Mouse (Mus musculus): ENCODE data around the gene Slc26a8. TPM values are rescaled to one million over a fixed set of nuclear protein-coding genes. Genes with fewer than 3 reads are reported as not detected.

The Slc26a8 gene
- total RNA-seq, 2 experiments from 2014 or later, result 0.33 to 0.64 TPM

- no peak for DNase-seq
Measured at GRCm38 (mm10) chr17:28701737-28702136, 11.7 kb upstream of the Slc26a8 start.

GRCm38 (mm10) chr17:28701171-28701570, 11.1 kb upstream of the Slc26a8 start:
- DNase-seq, result no peak
- intact Hi-C loops (cut with DNase I; ENCODE audit: low total_unique reads), result no loop called here

More at GRCm38 (mm10) chr17:28701737-28702136, 11.7 kb upstream of the Slc26a8 start:
- intact Hi-C loops (cut with DNase I; ENCODE audit: low total_unique reads), result no loop called here

- no peak for DNase-seq
- intact Hi-C loops (cut with DNase I; ENCODE audit: low total_unique reads), result loop anchor here (10.0 kb wide), 1 partner anchor 55 kb away; no protein-coding TSS in a partner anchor
Measured at GRCm38 (mm10) chr17:28699789-28700188, 9.8 kb upstream of the Slc26a8 start.

- DNase-seq, result no peak
- intact Hi-C loops (cut with DNase I; ENCODE audit: low total_unique reads), result loop anchor here (10.0 kb wide), 1 partner anchor 56 kb away; no protein-coding TSS in a partner anchor
Measured at GRCm38 (mm10) chr17:28698672-28699071, 8.6 kb upstream of the Slc26a8 start.

- DNase-seq, result no peak
- intact Hi-C loops (cut with DNase I; ENCODE audit: low total_unique reads), result loop anchor here (10.0 kb wide), 1 partner anchor 57 kb away; no protein-coding TSS in a partner anchor
Measured at GRCm38 (mm10) chr17:28698245-28698644, 8.2 kb upstream of the Slc26a8 start.

- DNase-seq, result peak; percentile 23
- intact Hi-C loops (cut with DNase I; ENCODE audit: low total_unique reads), result loop anchor here (10.0 kb wide), 1 partner anchor 57 kb away; no protein-coding TSS in a partner anchor
Measured at GRCm38 (mm10) chr17:28697290-28698195, 7.5 kb upstream of the Slc26a8 start.

- DNase-seq, result no peak
- intact Hi-C loops (cut with DNase I; ENCODE audit: low total_unique reads), result loop anchor here (10.0 kb wide), 1 partner anchor 58 kb away; no protein-coding TSS in a partner anchor
Measured at GRCm38 (mm10) chr17:28696641-28697040, 6.6 kb upstream of the Slc26a8 start.

- intact Hi-C loops (cut with DNase I; ENCODE audit: low total_unique reads), result loop anchor here (10.0 kb wide), 1 partner anchor 60 kb away; no protein-coding TSS in a partner anchor
Measured at GRCm38 (mm10) chr17:28694832-28695231, 4.8 kb upstream of the Slc26a8 start.

GRCm38 (mm10) chr17:28694078-28694477, 4.0 kb upstream of the Slc26a8 start:
- intact Hi-C loops (cut with DNase I; ENCODE audit: low total_unique reads), result loop anchor here (10.0 kb wide), 1 partner anchor 61 kb away; no protein-coding TSS in a partner anchor
- DNase-seq, result no peak

More at GRCm38 (mm10) chr17:28694832-28695231, 4.8 kb upstream of the Slc26a8 start:
- no peak for DNase-seq

- DNase-seq, result no peak
- intact Hi-C loops (cut with DNase I; ENCODE audit: low total_unique reads), result loop anchor here (10.0 kb wide), 1 partner anchor 62 kb away; no protein-coding TSS in a partner anchor
Measured at GRCm38 (mm10) chr17:28693086-28693485, 3.1 kb upstream of the Slc26a8 start.

GRCm38 (mm10) chr17:28692341-28692710, 2.3 kb upstream of the Slc26a8 start:
- DNase-seq, result peak; percentile 25
- intact Hi-C loops (cut with DNase I; ENCODE audit: low total_unique reads), result loop anchor here (10.0 kb wide), 1 partner anchor 62 kb away; no protein-coding TSS in a partner anchor

GRCm38 (mm10) chr17:28691687-28692340, 1.8 kb upstream of the Slc26a8 start:
- intact Hi-C loops (cut with DNase I; ENCODE audit: low total_unique reads), result loop anchor here (10.0 kb wide), 1 partner anchor 63 kb away; no protein-coding TSS in a partner anchor
- DNase-seq, result peak; percentile 61

GRCm38 (mm10) chr17:28690776-28691686, 998 bp upstream of the Slc26a8 start, which contains the start of gene Mapk14:
Gene Mapk14 (plus strand): TSS chr17:28691329.
- DNase-seq, result peak; percentile 99
- intact Hi-C loops (cut with DNase I; ENCODE audit: low total_unique reads), result loop anchor here (10.0 kb wide), 1 partner anchor 64 kb away; no protein-coding TSS in a partner anchor

GRCm38 (mm10) chr17:28687354-28687753, 2.7 kb downstream of the Slc26a8 start:
- DNase-seq, result no peak
- intact Hi-C loops (cut with DNase I; ENCODE audit: low total_unique reads), result no loop called here

GRCm38 (mm10) chr17:28684631-28685030, 5.4 kb downstream of the Slc26a8 start:
- no peak for DNase-seq
- intact Hi-C loops (cut with DNase I; ENCODE audit: low total_unique reads), result no loop called here

- DNase-seq, result no peak
- intact Hi-C loops (cut with DNase I; ENCODE audit: low total_unique reads), result no loop called here
Measured at GRCm38 (mm10) chr17:28683601-28684000, 6.4 kb downstream of the Slc26a8 start.

GRCm38 (mm10) chr17:28682311-28683084, 7.5 kb downstream of the Slc26a8 start:
- intact Hi-C loops (cut with DNase I; ENCODE audit: low total_unique reads), result no loop called here
- no peak for DNase-seq

- intact Hi-C loops (cut with DNase I; ENCODE audit: low total_unique reads), result no loop called here
- no peak for DNase-seq
Measured at GRCm38 (mm10) chr17:28659564-28659963, 30.5 kb downstream of the Slc26a8 start.
